Mouse (Mus musculus) NIH3T3 (cell line): ENCODE measurements around the gene Tnk1.
"Not testable (repeated sequence)": the region's sequence is repeated elsewhere in the genome, so short reads cannot be mapped to it uniquely, and the experiment has no call there.

Experiments
- DNase-seq: peaks from one replicate; pipeline ENCODE4 v3.0.0-alpha.2; 2012; ENCODE audit warnings: low read depth

Tnk1 gene

DNA sequence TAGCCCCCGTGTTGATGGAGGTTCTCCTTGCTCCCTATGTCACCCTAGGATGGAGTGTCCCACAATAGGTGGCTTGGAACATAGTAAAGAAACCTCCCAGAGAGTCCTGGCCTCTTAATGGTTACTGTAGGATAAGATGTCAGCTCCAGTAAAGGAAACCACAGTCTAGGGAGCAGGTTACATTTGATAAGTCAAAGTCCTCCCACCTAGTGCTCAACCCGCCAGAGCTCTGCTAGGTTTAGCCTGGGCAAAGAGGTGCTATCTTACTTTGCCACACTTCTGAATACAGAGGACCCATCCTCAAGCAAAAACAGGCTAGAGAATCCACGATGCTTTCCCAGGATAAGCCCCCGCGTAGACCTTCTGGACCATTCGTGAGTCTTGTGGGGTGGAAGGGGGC, 20.4 kb upstream of the Tnk1 start:
- DNase-seq, result no peak

DNA sequence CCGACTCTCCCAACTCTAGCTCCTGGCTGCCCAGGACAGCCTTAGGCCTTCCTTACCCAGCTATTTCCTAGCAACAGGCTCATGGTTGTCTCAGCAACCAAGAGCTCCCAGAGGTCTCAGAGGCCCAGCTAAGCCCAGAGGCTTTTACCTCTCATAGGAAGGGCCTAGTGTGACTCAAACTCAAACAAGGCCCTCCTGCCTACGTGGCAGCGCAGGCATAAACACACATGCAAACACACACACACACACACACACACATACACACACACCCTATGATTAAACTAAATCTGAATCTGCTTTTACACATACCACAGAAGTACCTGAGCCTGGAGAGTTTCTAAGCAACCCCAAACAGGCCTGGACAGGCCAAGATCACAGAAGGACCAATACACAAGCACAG, 19.9 kb upstream of the Tnk1 start:
- DNase-seq, result peak; percentile 41

DNA sequence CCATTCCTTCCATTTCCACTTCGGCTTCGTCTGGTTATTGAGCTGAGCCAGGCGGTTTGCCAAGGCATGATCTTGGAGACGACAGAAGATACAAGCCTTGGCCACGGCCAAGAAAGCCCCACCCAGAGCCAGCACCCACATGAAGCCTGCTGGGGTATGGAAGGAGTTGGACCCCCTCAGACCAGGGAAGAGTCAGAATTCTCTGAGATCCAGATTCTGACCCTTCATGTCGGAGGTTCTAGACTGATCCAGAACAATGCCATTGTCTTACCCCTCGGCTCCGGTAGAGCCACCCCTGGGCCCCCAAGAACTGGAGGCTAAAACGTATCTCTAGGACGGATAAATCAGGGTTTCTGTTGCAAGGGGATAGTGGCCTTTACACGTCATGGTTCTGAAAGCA, 19.3 kb upstream of the Tnk1 start, which contains the start of gene Tmem95:
Gene Tmem95 (minus strand): TSS at position 141 of the 400 bp plus-strand sequence.
- DNase-seq, result no peak

DNA sequence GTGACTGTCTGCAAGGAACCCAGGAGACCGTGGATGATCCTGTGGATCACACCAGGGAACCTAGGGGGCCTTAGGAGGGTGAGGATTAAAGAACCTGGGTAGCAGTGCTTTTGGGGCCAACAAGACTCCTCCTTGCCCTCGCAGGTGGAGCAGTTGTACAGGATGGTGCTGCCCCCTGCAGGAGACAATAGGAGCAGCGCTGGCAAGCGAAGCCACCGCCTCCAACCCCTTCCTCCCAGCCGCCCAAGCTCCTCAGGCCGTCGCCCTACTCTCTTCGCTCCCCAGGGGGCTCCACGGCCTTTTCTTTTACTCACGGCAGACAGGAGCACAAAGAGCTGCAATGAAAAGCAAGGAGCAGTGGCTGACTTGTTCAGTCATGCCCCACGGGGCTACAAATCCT, 18.3 kb upstream of the Tnk1 start:
- DNase-seq, result peak; percentile 95

DNA sequence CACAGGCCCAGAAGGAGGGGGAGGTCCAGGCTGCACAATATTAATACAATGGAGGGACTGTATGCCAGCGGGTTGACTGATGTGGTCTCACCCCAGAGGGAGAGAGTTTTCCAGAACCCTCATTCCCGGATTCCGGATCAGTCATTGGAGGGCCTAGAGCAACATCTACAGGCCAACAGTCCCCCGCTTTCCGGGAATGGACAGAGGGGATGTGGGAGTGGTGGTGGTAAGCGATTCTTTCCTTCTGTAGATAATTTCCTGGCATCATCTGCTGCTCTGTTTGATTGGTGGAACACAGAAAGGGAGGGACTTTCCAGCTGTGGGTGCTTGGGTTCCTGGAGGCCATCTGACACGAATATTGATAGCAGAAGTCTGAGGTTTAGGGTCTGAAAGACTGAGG, 17.7 kb upstream of the Tnk1 start:
- DNase-seq, result peak; percentile 83

DNA sequence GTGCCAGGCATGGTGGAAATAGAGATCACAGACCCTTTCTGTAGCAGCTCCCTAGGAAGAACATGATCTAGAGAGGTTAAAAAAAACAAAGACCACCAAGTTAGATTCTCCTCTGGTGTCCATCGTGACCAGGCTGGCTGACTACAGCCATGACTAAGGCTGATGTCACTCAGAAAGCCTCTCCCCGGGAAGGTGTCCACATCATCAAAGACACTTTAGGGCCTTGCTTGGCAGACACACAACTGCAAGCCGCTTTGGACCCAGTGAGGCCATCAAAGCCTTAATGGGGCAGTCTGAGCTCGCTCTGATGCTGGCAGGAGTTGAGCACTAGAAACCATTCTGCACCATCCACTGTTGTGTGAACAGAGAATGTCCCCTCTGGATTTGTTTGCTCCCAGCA, 13.9 kb upstream of the Tnk1 start:
- DNase-seq, result peak; percentile 59

DNA sequence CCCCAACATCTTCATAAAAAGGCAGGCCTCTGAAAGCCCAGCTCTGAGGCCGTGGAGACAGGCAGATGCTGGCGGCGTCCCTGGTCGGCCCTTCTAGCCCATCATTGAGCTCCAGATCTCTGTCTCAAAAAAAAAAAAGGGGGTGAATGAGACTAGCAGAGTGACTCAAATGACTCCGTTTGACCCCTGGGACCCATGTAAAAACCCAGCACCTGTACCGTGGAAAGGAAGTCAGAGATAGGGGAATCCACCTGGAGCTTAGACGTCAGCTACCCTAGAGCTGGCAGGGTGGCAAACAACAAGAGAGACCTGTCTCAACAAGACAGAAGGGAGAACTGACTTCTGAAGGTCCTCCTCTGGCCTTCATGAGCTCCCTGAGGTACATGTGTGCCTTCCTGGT, 13.3 kb upstream of the Tnk1 start:
- no peak for DNase-seq

DNA sequence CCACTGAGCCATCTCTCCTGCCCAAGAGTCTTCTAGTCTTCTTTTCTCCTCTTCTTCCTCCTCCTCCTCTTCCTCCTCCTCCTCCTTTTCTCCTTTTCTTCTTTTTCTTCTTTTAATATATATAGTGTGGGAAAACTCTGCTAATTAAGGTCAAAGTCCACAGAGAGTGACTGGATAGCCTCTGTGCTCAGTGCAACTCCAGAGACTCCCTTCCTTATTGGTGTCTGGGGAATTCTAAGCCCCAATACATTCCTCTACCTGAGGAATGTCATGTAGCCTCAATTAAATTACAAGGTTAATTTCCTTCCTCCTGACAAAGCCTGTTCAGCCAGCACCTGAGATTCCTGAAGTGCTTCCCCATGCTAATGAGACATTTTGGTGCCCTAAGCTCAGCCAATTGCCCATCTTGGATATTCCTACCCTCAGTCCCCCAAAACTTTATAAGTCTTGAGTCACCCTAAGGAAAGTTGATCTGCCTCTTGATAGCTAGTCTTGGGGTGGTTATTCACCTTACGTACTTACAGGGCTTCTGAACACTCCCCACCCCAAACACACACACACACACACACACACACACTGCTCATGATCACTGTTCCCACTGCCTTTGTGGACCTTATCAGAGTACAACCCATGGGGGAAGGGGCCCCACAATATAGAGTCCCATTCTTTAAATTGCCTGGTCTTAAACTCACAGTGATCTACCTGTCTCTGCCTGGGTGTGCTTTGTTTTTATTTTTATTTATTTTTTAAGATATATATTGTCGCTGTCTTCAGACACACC, 11.9 kb upstream of the Tnk1 start:
- DNase-seq, result no peak

DNA sequence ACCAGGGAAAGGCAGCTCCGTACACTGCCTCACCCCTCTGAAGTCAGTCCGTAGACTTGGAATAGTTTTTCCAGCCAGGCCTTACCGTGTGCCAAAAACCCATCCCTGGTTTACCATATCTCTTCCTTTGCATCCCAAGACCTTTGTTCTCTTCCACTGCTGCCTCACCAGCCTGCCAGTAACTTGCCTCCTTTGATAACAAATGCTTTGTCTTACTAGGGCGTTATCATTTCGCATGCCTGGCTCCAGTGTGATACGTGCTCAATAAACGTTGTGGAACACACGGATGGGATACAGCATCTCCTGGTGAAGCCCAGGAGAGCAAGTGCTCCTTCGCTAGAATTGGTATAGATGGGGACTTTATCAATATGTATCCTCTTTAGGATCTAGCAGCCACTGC, 8.8 kb upstream of the Tnk1 start:
- no peak for DNase-seq

DNA sequence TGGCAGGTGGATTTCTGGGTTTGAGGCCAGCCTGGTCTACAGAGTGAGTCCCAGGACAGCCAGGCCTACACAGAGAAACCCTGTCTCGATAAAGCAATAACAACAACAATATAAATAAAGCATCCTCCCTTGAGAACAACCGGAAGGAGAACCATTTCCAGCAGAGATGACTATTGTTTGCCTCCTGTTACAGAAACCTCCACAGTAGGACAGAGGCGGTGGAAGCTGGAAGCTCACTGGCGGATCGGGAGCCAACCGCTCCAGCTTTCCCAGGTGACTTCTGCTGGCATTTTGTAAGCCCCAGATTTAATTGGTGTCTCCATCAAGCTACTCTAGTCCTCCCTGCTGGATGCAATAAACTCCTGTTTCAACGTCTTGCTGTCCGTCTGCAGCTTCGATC, 7.0 kb upstream of the Tnk1 start:
- no peak for DNase-seq

DNA sequence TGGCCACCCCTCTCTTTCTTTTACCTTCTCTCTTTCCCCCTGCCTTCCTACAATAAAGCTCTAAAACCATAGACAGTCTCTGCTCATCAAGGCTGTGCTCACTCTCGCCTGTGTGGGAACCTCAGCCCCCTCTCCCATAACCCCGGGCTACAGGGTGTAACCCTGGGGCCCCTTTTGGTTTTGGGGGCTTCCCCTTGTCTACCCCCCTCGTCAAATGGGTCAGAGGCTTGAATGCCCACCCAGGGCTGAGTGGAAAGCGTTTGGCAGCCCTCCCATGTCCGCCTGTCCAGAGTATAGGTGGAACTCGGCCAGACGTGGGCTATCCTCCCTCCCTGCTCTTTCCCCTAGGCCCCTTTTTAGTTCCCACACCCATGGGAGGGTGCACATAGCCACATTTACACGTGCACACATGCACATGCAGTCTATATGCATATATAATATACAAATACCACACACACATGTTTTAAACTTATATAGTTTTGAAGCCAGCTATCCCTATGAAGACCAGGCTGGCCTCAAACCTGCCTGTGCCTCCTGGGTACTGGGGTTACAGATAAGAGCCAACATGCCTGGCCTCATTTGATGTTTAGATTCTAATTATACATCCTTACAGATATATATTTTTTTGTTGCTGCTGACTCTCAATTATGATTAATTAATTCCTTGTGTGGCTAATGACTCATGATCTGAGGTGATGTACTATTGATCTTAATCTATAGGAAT, 5.8 kb upstream of the Tnk1 start:
- no peak for DNase-seq

DNA sequence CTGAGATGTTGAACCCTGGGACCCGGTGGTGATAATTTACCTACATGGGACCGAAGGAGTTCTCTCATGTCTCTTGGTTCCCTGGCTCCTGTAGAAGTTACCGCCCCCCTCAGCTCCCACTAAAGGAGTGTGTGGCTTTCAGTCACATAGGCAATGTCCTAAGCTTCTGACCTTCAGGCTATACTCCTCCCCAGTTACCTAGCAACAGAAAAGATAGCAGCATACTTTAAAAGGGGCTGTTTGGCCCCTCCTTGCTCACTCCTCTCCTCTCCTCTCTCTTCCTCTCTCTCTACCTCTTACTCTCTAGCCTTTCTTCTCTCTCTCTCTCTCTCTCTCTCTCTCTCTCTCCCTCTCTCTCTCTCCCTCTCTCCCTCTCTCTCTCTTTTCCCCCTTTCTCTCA, 5.2 kb upstream of the Tnk1 start:
- DNase-seq, result not testable (repeated sequence)

DNA sequence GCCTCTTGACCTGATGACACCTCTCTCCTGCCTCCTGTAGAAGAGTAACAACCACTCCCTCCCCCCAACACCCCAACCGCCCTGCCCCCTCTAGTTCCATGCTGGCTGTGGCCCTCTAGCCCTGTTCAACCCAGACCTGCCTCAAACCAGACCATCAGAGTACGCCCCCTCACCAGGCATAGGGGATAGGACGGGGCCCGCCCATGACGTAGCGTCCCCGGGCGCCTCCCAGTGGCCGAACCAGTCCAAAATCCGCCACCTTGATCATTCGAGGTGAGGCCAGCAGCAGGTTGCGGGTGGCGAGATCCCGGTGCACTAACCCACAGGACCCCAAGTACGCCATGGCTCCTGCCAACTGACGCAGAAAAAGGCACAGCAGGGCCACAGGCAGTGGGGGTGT, 3.2 kb downstream of the Tnk1 start:
- no peak for DNase-seq

DNA sequence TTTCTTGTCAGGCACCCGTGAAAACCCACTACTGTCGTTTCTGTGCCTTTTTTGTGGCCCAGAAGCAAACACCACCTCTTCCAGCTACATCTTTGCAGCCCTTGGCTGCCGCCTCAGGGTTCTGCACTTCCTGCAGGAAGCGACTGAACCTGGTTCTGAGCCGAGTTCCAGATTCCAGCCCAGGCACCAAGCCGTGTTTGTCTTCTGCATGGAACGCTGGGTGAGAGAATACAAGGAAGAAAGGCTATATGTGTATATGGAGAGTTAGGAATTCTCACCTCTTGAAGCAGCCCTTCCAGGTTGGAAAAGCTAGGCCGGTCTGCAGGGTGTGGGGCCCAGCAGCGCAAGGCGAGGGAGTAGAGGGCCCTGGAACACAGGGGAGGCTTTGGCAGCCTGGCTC, 3.9 kb downstream of the Tnk1 start:
- no peak for DNase-seq

DNA sequence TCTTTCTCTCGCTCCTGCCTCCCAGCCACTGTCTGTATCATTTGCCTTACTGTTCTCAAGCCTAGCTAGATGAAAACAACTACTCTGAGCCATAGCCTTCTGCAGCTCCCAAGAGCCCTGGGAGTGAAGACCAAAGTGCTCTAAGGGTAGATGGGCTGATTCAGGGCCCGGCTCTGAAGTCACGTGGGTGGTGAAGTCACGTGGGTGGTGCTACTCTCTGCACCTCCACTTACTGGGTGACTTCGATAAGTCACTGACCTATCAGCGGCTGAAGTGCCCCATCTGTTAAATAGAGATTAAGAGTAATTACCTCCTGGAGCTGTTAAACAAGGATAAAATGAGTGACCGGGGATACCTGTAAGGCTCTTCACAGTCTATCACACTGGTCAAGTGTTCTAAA, 4.5 kb downstream of the Tnk1 start:
- no peak for DNase-seq

DNA sequence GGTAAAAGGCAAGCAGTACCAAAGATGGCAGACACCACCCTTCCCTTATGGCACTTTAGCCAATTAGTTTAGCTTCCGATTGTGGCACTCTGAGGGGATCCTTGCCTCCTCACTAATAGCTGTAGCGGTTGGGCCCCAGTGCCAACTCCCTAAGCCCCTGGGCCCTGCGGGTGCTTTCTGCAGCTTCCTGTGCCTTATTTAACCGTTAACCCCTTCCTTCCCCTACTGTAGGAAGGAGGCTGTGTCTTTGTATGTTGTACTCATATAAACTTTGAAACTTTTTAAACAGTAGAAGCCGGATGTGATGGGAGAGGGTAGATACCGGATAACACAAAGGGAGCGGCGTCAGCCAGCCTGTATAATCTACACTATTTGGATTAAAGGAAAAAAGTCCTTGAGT, 7.8 kb downstream of the Tnk1 start:
- DNase-seq, result no peak

DNA sequence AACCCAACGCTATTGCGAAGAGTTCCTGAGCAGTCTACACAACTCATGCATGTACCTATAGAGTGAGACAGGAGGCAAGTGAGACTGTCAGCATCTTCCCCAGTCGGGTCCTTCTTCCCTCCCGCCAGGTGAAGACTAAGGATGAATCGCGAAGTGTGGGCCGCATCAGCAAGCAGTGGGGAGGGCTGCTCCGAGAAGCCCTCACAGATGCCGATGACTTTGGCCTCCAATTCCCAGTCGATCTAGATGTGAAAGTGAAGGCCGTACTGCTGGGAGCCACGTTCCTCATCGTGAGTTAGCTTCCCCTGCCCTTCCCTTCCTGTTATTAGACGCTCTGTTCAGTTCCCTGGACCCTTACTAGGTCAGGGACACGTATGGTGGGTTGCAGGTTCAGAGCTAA, 8.6 kb downstream of the Tnk1 start:
- DNase-seq, result no peak

DNA sequence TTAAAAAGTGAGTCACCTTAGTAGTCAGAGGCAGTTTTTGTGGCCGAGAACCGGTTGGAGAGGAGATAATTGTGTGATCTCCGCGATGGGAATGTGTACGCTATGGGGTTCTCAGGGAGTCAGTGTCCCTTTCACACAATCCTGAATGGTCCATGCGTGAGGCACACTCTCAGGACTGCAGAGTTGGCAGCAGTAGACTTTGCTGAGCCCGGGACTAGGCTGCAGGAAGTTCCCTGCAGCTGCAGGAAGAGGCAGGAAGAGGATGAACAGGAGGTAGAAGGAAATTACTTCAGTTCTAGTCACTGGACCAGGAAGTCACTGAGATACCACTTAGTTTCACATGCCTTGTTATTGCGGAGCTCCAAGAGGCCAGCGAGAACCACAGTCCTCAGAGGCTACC, 9.4 kb downstream of the Tnk1 start:
- DNase-seq, result no peak

DNA sequence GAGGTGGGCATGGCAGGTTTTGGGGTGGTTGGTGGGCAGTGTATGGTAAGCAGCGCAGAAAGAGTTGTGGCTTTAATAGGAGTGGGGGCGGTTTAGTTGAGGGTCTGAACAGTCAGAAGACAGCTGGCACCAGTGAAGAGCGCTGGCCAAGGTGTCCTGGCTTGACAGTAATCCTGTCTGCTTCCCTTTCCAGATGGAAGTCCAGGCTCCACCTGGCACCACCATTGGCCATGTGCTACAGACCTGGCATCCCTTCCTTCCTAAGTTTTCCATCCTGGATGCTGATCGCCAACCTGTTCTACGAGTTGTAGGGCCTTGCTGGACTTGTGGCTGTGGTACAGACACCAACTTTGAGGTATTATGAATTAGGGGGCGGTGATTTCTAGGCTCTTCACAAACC, 10.5 kb downstream of the Tnk1 start:
- DNase-seq, result no peak

DNA sequence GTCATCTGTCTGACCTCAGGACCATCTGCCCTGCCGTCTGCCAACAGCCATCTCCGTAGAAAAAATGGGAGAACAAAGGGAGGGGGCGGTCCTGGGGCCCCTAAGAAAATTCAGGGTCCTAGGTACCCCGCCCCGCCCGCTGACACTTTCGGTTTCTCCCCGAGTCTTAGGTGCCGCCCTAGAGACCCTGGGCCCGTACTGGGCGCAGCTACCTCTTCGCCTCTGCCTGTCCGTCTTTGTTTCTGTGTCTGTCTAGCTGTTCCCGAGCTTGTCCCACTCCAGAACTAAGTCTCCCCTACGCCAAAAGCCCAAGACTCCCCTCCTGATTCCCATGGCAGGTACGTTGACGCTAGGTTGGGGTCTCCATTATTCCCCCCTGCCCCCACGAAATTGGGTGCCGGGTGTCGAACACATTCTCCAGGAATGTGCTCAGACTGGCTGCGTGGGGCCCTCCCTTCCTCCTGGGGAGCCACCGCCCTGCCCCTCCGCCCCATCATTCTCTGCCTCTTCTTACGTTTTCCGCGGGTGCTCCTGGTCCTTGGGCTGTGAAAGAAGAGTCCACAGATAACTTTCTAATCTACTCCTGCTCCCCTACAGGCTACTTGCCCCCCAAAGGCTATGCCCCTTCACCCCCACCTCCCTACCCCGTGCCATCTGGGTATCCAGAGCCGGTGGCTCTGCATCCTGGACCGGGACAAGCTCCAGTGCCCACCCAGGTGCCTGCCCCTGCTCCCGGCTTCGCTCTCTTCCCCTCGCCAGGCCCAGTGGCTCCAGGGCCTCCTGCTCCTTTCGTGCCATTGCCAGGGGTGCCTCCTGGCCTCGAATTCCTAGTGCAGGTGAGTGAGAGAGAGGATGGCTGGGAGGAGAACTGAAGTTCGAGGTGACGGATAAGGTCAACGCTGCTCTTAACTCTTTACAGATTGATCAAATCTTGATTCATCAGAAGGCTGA, 11.5 kb downstream of the Tnk1 start:
- peak; percentile 73 for DNase-seq

DNA sequence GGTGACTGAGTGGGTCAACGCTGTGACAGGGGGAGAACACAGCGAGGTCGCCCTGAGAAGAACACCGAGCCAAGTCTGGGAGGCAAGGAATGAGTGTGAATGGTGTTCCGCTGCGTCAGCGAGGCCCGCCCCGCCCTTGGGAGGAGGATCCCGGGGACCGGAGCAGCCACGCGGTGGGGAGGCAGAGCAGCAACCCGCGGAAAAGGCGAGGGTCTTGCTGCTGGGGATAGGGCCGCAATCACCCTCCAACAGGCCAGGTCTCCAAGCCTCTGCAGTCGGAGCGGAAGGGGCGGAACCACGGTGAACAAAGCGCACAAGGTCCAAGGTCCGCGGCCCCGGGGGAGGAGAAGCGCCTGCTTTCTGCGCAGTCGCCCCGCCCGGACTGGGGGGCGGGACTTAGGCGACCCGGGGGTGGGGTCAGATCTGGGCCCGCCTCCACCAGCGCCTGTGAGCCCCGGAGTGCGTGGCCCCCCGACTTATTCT, 12.3 kb downstream of the Tnk1 start, which contains the start of gene Plscr3:
Gene Plscr3 (plus strand): TSS at position 179 of the 483 bp plus-strand sequence.
- peak; percentile 94 for DNase-seq

DNA sequence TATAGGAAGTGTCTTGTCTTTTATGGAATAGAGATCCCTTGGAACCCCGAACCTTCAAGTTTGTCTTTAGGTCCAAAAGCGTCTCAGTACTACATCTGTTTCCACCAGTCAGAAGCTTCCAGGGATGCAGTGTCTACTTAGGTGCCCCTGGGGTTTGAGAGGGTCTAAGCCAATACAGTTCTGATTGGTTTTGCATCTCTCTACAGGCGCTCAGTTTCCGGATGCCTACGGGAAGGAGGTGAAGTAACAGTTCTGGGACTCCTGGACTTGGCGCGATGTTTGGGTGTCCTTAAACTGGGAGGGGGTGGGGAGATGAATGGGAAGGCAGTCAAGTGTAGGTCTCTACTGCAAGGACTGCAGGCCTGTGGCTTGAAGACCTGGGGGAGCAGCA, 19.8 kb downstream of the Tnk1 start:
- peak; percentile 69 for DNase-seq
